Mouse (Mus musculus) midbrain, embryonic 11.5 days (tissue): ENCODE results near the gene Agfg1. TPM values are rescaled to one million over a fixed set of nuclear protein-coding genes. Genes with fewer than 3 reads are reported as not detected.
"Not testable (repeated sequence)": the region's sequence is repeated elsewhere in the genome, so short reads cannot be mapped to it uniquely, and the experiment has no call there.

Experiments used
- ATAC-seq: fragments of 200-750 bp; cut with Nextera tagmentation; 2 replicates; pipeline ENCODE4 v1.8.0; 2017; ENCODE audit warnings: moderate TSS enrichment, moderate library complexity; ENCODE audit not compliant: low FRiP score
- DNase-seq: peaks from one replicate; pipeline ENCODE4 v3.0.0; 2015; ENCODE audit warnings: low spot score; ENCODE audit errors: missing footprints
- H3K27ac ChIP-seq: fragments of 300-500 bp; sonication (generic); 2 replicates; pipeline ENCODE4 v1.5.1; 2014; ENCODE audit warnings: low read depth, low read length
- H3K27me3 ChIP-seq: fragments of 300-500 bp; sonication (generic); 2 replicates; pipeline ENCODE4 v1.6.1; 2014; ENCODE audit warnings: mild to moderate bottlenecking, low read length, moderate library complexity, mixed read lengths; ENCODE audit not compliant: control insufficient read depth, insufficient read depth
- H3K36me3 ChIP-seq: fragments of 300-500 bp; sonication (generic); 2 replicates; pipeline ENCODE4 v1.6.1; 2014; ENCODE audit warnings: mild to moderate bottlenecking, low read length, moderate library complexity, mixed read lengths; ENCODE audit not compliant: control insufficient read depth, insufficient read depth
- H3K4me1 ChIP-seq: fragments of 300-500 bp; sonication (generic); 2 replicates; pipeline ENCODE4 v1.6.1; 2014; ENCODE audit warnings: low read length; ENCODE audit not compliant: control insufficient read depth, insufficient read depth
- H3K4me2 ChIP-seq: fragments of 300-500 bp; sonication (generic); 2 replicates; pipeline ENCODE4 v1.6.1; 2014; ENCODE audit warnings: mild to moderate bottlenecking, moderate library complexity
- H3K4me3 ChIP-seq: fragments of 300-500 bp; sonication (generic); 2 replicates; pipeline ENCODE4 v1.5.1; 2014; ENCODE audit warnings: low read depth, low read length
- H3K9ac ChIP-seq: fragments of 300-500 bp; sonication (generic); 2 replicates; pipeline ENCODE4 v1.6.1; 2014; ENCODE audit warnings: low read length
- H3K9me3 ChIP-seq: fragments of 300-500 bp; sonication (generic); 2 replicates; pipeline ENCODE4 v1.6.1; 2016; ENCODE audit warnings: low read length; ENCODE audit not compliant: control insufficient read depth
- WGBS: fragments of 180-500 bp; shearing (Covaris S2); extraction: QIAGEN DNeasy Blood & Tissue Kit; methylation state at CpG from one replicate; pipeline ENCODE4 v1.1.7; 2014; 5-methylcytosine and 5-hydroxymethylcytosine counted together
- microRNA-seq: library from miRNA; unstranded; fragments of <30 nt; microRNA quantifications from one replicate; pipeline ENCODE4, GENCODE M21; 2017
- polyA plus RNA-seq: library from polyadenylated mRNA; unstranded; fragments of >200 nt; fragmentation: Nextera tagmentation; extraction: Ambion mirVana; gene quantifications from 2 replicates; pipeline ENCODE4 v1.2.1, GENCODE M21; 2014

Agfg1 gene
- polyA plus RNA-seq, 1 experiment from 2014 or later: 48.7 TPM

DNA sequence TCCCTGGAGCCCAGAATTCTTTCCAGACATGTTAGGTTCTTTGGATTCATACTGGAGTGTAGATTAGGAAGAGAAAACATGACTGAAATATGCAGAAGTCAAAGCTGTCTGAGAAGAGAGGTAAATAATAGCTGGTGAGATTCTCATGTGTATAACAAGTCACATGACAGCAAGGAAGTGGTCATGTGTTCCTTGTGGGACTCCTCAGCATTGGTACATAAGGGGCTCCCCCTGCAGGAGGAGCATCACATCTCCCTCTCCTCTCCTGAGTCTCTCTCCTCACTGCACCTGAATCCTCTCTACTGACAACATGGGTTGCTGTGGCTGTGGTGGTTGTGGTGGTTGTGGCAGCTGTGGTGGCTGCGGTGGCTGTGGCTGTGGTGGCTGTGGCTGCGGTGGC lies 106.7 kb downstream of the Agfg1 start:
- WGBS: 94% methylated on average over 2 of the region's 2 CpGs
- H3K36me3 ChIP-seq: not testable (repeated sequence)

GRCm38 (mm10) chr1:82948601-82949000 lies 109.3 kb downstream of the Agfg1 start:
- Histone ChIP-seq H3K4me1 (no peaks in the 10 kb centered on the region), H3K36me3 (no peaks in the 10 kb centered on the region), H3K27ac (no peak overlapping the region), H3K27me3 (no peaks in the 10 kb centered on the region), H3K4me3 (no peak overlapping the region), H3K9me3 (no peaks in the 10 kb centered on the region), H3K9ac (no peak overlapping the region), H3K4me2 (no peak overlapping the region)
- ATAC-seq (no peak), DNase-seq (no peak)
- 91% methylated on average over 2 of the region's 2 CpGs for WGBS

More for the DNA sequence above, 106.7 kb downstream of the Agfg1 start:
- not testable (repeated sequence) for H3K9me3 ChIP-seq, DNase-seq, ATAC-seq, H3K27ac ChIP-seq, H3K4me2 ChIP-seq, H3K9ac ChIP-seq, H3K27me3 ChIP-seq, H3K4me3 ChIP-seq, H3K4me1 ChIP-seq

Small RNA genes lying within 50 kb of the gene (microRNA-seq; reads per million reads assigned to microRNA genes)
- gene Gm22396: not detected

Other genes starting within 250 kb of the Agfg1 start
- 288 and 298 TPM in 2 replicates for gene Mff, start 114.6 kb upstream of the Agfg1 start, polyA plus RNA-seq
- gene Tm4sf20, start 71.0 kb upstream of the Agfg1 start, polyA plus RNA-seq: 0.08 TPM in 1 of 2 replicates, not detected in the other
- not detected in 2 replicates for gene Gm47791, start 68.2 kb upstream of the Agfg1 start, polyA plus RNA-seq
- 0.23 TPM in 1 of 2 replicates, not detected in the other for gene A030005L19Rik, start 73.8 kb downstream of the Agfg1 start, polyA plus RNA-seq
- gene A030014E15Rik, start 85.4 kb downstream of the Agfg1 start, polyA plus RNA-seq: not detected in 2 replicates
- not detected in 2 replicates for gene Gm6217, start 91.9 kb downstream of the Agfg1 start, polyA plus RNA-seq
- not detected in 2 replicates for gene A030003K21Rik, start 103.9 kb downstream of the Agfg1 start, polyA plus RNA-seq
- not detected in 2 replicates for gene Gm7544, start 116.5 kb downstream of the Agfg1 start, polyA plus RNA-seq
- gene Gm47955, start 120.8 kb downstream of the Agfg1 start, polyA plus RNA-seq: not detected in 2 replicates
- gene Gm47959, start 161.1 kb downstream of the Agfg1 start, polyA plus RNA-seq: not detected in 2 replicates
- gene Slc19a3, start 199.0 kb downstream of the Agfg1 start, polyA plus RNA-seq: 0.33 and 0.83 TPM in 2 replicates
- not detected in 2 replicates for gene Krtap28-10, start 203.0 kb downstream of the Agfg1 start, polyA plus RNA-seq
- gene Gm47969, start 205.4 kb downstream of the Agfg1 start, polyA plus RNA-seq: not detected in 2 replicates
- not detected in 2 replicates for gene A030005K14Rik, start 219.9 kb downstream of the Agfg1 start, polyA plus RNA-seq
- gene Krtap28-13, start 221.4 kb downstream of the Agfg1 start, polyA plus RNA-seq: not detected in 2 replicates